Mouse (Mus musculus) A20 (cell line): ENCODE results near the gene Clca4b.
"Not testable (repeated sequence)": the region's sequence is repeated elsewhere in the genome, so short reads cannot be mapped to it uniquely, and the experiment has no call there.

ENCODE experiments used
- DNase-seq: peaks from one replicate; pipeline ENCODE4 v3.0.0-alpha.2; 2011; ENCODE audit warnings: low read depth, low spot score

Gene Clca4b

DNA sequence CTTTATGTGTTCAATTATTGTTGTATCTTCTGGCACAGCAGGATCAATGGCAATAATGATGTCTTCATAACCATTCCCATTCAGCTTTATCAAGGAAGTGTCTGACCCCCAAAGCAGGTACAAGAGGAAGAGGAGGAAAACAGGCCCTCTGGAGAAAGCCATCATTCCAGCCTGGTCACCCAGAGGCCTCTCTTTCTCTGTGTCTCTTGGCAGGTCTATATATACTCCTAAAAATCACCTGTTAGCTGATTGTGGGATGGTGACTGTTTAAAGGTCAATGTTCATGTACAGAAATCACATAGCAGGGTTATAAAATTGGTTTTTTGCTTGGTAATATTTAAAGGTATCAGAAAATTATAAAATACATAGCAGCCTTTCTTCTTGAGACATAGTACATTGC, at the start of gene Clca4b:
Gene Clca4b (minus strand): TSS at position 195 of the 400 bp plus-strand sequence.
- no peak for DNase-seq

DNA sequence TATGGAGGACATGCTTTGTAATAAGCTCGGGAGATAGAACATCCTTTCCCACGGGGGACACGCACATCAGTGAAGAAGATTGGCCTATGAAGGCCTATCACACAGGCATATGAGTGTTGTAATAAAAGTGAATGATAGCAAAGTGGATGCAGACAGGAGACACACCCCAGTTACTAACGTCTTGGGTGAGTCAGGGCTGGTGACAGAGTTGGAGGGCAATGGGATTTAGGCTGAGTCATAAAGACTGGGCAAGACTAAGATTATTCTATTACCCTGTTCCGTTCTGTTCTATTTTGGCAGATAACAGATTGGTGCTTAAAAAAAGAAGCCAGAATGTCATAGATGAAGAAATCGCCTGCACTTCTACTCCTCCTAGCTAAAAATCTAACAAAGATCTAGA, 48.2 kb upstream of the Clca4b start:
- no peak for DNase-seq

DNA sequence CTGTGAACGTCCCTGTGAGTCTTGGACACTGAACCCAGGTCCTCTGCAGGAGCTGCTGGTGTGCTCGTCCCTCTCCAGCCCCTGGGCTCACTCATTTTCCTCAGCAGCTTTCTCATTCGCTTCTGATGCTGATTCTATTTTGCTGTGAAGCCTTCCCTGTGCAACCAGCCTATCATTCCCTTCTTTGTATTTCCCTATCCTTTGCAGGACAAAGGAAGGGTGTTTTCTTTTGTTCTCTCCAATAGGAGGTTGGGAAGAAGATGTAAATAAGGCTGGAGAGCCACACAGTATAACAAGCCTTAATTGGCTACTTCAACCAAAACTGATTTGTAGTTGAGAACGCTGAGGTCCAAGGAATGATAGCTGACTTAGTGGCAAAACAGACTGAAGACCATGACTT, 45.3 kb upstream of the Clca4b start:
- no peak for DNase-seq

DNA sequence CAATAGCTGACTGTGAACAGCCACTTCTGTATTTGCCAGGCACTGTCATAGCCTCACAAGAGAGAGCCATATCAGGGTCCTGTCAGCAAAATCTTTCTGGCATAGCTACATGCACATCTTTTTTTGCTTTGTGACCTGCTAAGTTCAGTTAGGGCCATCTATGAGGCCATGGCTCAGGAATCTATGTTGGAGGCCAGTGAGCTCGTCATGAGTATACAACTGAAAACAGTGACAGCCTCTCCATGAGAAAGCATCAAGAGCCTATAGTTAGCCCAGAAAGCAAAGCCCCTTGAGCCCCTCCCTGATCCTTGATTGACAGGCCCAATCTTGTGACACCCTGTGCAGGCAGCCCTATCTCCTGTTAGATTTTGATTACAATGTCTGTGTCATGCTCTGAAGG, 43.8 kb upstream of the Clca4b start:
- no peak for DNase-seq

DNA sequence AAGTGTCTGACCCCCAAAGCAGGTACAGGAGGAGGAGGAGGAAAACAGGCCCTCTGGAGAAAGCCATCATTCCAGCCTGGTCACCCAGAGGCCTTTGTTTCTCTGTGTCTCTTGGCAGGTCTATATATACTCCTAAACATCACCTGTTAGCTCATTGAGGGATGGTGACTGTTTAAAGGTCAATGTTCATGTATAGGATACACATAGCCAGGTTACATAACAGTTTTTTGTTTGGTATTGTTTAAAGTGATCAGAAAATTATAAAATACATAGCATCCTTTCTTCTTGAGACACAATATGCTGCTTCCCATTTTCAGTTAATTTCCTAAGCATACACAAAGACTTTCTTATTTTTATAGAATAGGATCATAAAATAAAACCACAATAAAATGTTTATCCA, 42.6 kb upstream of the Clca4b start, which contains the start of gene Clca4a:
Gene Clca4a (minus strand): TSS at position 101 of the 400 bp plus-strand sequence.
- no peak for DNase-seq

DNA sequence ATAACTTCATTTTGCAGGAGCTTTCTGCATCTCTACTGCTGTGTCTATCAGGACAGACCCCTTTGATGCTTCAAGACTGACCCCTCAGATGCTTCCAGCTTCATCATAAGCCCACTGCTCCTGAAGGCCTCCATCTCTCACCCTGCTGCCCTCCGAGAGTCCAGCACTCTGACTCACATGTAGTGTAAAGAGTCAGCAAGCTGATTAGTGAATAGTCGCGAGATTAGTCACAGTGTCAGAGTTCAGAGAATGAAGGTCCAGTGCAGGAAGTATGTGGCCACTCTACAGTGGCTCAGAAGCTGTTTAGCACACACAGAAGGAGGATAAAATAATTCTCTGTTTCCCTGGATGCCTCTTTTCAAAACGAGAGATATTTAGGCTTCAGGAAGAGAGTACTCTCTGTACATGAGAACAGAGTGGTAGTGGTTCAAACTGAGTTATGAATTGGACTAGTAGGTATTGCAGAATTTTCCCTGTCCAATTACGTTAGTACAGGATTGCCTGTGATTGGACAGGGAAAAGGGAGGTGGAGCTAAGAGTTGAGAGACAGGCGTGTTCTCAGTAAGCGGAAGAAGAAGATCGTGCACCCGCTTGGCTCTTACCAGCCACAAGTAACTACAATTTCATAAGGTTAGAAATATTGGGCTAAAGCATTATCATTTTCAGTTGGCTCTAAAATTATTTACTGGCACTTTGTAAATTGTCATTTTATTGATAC, 39.4 kb upstream of the Clca4b start:
- no peak for DNase-seq

DNA sequence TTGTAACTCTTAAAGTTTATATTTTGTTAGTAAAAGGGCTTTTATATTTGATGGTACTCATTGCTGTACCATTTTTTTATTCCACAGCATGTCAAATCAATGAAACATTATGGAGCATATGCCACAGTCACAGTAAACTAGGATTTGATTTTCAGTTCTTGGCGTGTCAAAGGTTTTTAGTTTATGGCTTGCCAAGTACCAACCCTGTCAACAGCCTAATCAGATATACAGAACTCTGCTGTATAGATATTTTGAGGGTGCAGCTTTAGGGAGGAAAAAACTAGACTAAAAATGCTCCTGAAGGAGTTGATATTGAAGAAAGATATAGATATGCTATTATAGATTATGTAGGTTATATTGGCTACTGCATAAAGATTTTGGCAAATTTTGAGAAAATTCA, 37.4 kb upstream of the Clca4b start:
- no peak for DNase-seq

DNA sequence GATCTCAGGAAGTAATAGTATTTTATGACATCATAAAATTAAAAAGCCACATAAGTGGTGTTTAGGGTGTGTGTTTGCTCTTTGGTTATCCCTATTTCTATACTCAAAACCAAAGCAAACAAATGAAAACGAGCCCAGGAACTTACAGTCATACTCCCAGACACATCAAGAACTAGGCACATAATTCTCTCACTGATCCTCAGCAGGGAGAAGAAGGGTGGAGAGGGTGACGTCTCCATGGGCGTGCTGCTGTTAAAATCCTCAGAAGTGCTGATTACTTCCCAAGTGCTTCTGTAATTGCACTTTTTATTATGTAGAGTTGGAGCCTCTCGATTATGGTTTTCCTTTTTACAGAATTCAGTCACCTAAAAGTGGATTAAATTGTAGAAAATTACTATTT, 33.7 kb upstream of the Clca4b start:
- no peak for DNase-seq

DNA sequence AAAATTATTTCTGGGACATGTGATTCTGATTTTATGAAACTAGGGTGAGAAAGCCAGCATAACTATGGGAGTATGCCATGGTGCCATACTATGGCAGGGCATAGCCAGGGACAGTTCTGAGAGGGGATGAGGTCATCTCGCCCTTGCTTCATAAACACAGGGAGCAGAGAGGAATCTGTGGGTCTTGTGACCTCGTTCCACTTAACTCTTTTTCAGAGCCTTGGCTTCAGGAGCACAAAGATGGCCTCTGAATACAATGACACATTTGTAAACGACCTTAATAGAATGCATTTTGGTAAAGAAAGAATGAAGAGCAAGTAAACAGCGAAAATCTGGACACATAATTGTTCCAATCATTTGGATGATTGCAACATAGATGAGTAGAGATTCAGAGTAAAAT, 18.5 kb upstream of the Clca4b start:
- DNase-seq, result no peak

DNA sequence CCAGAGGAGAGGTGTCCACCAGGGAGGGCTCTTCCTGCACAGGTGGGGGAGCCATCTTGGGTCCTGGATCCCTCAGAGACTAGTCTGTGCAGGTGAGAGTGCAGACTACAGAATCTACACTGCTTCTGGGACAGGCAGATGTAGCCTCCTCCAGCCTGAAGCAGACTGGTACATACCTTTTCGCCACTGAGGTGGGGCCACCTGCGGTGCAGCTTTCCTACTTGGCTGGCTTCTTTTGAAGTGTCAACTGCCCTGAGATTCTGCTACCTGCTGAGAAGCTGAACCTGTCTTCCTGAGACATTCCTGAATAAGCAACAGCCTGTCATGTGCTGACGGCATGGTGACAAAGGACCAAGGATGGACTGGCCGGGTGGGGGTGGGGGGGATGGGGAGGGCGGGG, 15.0 kb upstream of the Clca4b start:
- DNase-seq, result not testable (repeated sequence)

DNA sequence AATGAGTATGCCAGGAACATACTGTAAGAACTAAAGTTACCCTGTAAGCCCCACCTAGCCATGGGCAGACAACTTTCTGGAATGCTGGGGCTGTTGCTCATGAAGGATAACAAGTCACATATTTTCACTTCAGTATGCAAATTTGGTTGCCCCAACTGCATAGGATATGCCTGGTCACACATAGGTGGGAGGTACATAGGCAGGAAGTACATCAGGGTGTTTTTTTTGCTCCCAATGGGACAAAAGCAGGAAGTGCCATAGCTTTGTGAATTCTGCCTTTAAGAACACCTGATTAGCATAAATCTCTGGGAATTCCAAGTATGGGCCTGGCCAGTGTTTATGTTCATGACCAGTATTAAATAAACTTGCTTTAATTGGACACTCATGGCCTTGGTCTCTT, 1.3 kb upstream of the Clca4b start:
- not testable (repeated sequence) for DNase-seq

DNA sequence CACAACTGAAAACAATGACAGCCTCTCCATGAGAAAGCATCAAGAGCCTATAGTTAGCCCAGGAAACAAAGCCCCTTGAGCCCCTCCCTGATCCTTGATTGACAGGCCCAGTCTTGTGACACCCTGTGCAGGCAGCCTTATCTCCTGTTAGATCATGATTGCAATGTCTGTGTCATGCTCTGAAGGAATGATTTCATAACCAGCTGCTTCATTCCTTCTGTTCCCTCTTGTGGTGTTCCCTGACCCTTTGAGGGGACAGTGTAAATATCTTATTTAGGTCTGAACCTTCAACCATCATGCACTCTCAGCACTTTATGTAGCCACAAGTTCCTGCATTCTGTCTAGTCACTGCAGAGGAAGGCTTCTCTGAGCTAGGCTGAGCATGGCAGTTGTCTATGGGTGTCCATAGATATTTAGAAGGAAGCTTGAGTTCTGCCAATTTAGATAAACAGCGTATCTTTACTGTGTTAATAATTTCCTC, 722 bp upstream of the Clca4b start:
- no peak for DNase-seq

DNA sequence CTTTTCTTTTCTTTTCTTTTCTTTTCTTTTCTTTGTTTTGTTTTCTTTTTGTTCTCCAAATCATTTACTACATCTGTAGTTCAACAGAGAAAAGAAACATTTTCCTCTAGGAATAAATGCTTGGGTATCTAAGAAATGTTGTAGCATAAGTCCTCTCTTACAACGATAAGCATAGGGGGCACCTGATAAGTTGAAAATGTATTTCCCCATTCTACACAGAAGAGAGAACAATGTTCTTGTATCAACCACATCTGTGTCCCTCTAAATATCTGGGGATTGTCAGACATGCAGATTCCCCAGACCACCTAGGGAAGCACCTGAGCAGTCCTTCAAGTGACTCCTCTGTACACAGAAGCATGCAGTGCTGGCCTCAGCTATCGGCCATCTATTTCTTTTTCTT, 18.3 kb downstream of the Clca4b start:
- DNase-seq, result no peak

DNA sequence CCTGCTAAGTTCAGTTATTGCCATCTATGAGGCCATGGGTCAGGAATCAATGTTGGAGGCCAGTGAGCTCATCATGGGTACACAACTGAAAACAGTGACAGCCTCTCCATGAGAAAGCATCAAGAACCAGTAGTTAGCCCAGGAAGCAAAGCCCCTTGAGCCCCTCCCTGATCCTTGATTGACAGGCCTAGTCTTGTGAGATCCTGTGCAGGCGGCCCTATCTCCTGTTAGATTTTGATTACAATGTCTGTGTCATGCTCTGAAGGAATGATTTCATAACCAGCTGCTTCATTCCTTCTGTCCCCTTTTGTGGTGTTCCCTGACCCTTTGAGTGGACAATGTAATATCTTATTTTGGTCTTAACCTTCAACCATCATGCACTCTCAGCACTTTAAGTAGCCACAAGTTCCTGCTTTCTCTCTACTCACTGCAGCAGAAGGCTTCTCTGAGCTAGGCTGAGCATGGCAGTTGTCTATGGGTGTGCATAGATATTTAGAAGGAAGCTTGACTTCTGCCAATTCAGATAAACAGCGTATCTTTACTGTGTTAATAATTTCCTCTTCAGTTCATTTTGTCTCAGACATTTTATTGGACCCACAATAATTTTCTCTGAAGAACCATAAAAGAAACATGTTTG, 35.2 kb downstream of the Clca4b start:
- DNase-seq, result no peak

DNA sequence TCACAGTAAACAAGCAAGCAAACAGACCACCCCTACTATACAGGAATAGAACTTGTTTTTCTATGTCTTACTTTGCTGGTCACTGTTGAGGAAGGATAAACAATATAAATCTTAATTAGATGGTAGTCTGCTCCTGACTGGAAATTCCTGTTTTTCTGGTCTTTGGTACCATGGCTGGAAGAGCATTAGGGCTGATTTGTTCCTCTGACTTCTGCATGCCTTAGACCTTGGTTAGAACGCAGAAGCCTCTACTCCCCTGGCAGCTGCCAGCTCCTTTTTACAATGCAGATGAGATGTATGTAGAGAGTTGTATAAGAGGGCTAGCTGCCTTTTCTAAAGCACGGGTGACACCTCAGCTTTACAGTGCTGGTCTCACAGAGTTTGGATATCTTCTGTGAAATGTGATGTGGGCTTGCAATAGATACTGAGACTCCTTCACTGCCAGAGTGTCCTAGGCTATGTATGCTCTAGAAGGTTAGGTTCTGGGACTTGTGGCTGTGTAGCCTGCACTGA, 42.0 kb downstream of the Clca4b start:
- no peak for DNase-seq

DNA sequence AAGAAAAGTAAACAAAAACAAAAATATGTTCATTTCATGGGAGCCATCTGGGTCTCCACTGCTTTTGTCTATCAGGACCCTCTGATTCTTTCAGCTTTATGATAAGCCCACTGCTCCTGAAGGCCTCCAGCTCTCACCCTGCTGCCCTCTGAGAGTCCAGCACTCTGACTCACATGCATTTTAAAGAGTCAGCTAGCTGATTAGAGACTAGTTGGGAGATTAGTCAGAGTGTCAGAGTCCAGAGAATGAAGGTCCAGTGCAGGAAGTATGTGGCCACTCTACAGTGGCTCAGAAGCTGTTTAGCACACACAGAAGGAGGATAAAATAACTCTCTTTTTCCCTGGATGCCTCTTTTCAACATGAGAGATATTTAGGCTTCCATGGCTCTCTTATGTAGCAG, 45.4 kb downstream of the Clca4b start:
- no peak for DNase-seq

DNA sequence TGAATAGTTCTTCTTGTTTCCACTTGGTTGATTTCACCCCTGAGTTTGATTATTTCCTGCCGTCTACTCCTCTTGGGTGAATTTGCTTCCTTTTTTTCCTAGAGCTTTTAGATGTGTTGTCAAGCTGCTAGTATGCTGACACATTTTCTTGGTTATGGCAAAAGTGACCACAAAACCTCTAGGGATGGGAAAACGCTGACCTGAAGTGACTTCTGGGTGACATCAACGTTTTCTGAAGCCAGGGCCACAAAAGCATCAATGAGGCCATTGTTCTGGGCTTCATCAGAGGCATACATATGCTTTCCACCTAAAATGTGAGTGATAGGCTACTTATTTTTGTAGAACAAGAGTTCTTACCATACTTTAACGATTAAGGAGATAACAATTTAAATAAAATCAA, 60.3 kb downstream of the Clca4b start:
- DNase-seq, result not testable (repeated sequence)
